Mouse (Mus musculus): Measurements from ENCODE around the gene Dtnbp1.

Dtnbp1 gene

DNA sequence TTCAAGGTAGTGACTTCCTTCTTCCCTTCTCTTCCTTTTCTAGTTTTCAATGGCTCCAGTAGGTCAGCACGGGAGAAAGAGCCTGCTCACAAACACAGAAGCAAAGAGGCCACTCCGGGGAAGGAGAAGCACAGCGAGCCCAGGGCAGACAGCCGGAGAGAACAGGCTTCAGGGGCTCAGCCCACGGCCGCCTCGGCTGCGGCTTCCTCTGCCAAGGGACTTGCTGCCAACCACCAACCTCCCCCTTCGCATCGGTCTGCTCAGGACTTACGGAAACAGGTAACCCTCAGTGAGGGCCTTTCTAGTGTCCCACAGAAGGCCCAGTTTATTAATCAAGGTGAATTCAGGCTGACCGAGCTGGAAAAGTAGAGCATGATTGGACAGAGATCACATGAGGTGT lies 105.7 kb downstream of the Dtnbp1 start:
- peak; percentile 30 to 55 for DNase-seq

DNA sequence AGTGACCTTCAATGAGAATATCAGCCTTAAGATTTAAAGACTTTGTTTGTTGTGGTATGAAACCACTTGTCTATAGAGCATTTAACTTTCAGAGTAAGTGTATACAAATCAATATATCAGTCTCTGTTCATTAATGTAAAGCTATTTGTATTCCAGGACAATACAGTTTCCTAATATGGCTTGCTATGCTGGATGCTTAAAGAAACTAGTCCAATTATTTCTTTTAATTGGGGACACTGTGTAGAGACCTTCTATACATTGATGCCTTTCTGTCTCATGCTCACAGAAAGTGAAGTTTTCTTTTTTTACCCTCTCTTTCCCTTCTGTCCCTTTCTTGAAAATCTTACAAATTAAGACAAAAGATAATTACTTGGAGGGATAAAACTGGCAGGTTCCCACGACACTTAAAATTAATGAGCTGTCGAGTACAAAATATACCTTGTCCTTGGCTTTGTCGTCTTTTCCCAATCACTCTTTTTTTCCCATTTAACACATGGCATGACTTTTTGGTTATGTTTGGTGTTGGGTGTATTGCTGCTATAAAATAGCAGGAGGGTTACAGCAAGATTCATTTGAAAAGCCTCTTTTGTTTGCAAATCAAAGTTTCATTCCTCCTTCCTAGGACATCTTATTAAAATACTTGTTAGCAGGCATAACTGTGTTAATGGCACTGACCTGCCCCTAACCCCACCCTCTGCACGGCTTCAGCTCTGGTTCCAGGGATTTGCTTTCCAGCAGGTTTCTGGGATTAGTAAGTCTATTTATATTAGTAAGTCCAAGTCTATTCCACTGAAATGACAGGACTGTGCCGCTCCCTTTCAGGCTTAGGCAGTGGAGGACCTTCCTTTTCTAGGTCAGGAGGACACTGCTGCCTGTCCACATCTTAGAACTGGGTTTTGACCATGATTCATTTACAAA lies 109.9 kb downstream of the Dtnbp1 start:
- DNase-seq: no peak

DNA sequence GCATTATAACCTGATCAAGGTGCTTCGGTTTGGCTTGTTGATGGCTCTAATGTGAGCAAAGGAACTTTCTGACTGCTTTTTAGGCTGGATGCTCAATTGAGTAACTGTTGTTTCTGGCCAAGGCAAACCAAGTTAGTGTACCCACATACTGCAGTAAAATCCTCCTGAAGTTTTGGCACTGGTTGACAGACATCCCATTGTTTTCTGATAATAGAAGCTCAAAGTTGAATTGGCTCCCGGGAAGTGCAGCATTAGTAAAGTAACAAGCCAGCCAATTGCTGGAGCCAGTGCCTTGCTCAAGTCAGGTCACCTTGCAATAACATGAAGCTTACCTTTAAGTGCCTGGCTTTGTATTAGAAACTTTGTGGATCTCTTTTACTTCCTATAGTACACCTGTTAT lies 111.3 kb downstream of the Dtnbp1 start:
- DNase-seq: no peak

DNA sequence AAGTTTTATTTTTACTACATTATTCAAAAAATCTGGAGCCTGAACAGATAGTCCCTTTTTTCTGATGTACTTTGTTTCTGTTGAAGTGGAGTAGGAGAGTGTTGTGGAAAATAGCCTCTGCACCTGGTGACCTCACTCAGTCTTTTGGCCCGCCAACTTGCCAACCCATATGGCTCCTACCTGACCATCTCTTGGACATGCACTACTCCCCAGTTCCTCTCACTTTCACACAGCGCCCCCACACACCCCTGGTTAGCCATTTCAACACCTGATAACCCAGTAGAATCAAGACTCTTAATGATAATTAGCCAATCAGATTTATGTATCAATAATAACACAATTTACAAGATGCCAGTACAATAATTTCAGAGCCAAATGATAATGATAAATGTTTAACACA lies 115.7 kb downstream of the Dtnbp1 start:
- DNase-seq: peak; percentile 40 to 68

DNA sequence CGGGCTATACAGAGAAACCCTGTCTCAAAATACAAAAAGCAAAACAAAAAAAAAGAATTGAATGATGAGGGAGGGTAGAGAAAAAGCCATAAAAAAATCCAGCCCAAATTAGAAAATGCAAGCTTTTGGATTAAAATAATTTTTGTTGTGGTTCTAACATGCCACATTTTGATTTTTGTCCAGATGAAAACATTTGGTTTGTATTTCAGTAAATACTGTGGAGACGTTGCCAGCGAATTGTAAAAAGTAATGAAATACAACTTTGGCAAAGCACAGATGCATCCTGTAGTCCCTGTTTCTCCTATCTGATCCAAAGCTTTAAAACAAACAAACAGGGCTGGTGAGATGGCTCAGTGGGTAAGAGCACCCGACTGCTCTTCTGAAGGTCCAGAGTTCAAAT lies 120.9 kb downstream of the Dtnbp1 start:
- no peak for DNase-seq

DNA sequence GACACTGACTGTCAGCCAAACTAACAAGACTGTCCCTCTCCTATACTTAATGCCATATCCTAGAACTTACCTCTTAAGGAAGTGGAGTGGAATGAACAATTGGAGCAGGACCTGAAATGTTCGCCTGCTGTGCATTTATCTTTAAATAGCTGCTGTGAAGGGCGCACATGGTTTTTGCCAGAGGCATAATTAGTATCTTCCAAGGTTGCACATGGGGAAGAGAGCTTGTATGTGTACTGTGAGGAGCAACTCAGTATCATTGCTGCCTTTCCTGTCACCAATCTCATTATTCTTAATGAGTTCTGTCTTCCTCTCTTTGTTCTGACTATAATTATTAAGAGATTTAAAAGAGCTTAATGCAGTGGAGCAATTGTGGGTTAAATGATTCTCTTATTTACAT lies 125.1 kb downstream of the Dtnbp1 start:
- no peak for DNase-seq

Data from cerebellum, postnatal 14 days (tissue).